Mouse (Mus musculus): ENCODE results near the gene Zfp324. TPM values are rescaled to one million over a fixed set of nuclear protein-coding genes. Genes with fewer than 3 reads are reported as not detected.
"Not testable (repeated sequence)": the region's sequence is repeated elsewhere in the genome, so short reads cannot be mapped to it uniquely, and the experiment has no call there.

Zfp324 gene
- polyA plus RNA-seq (2012; rRNA removed) = 5.8 and 6.2 TPM in 2 replicates

GRCm38 (mm10) chr7:12965678-12966091 lies at the start of gene Zfp324:
Zfp324 (plus strand) TSS chr7:12965838.
- H3K27me3 ChIP-seq (ENCODE audit: control insufficient read depth, insufficient read depth, low read length) = no peaks in the 10 kb centered on the region
- peak within 1 kb of the TSS; percentile 95 for H3K27ac ChIP-seq (ENCODE audit: insufficient read depth, low read length)
- WGBS = under 1% methylated on average over 23 of the region's 23 CpGs
- peak within 1 kb of the TSS; percentile 94 for H3K4me3 ChIP-seq (replicated peaks; ENCODE audit: insufficient read depth, low read depth, low read length)
- peaks cover 5% of the 10 kb centered on the region; the same call in 1 of the 2 replicates for H3K4me1 ChIP-seq (ENCODE audit: control insufficient read depth, insufficient read depth, low read length)
- TF ChIP-seq POLR2A (IDR thresholded peaks at IDR 0.05; ENCODE audit: borderline replicate concordance, insufficient read depth, low read length) (peak; percentile 66; the same call in 1 of the 2 replicates), CTCF (IDR thresholded peaks at IDR 0.05; ENCODE audit: borderline replicate concordance, insufficient read depth, low read depth, low read length) (no peak)
- peak; percentile 93 to 96 for DNase-seq

GRCm38 (mm10) chr7:12920495-12920894 lies 45.1 kb upstream of the Zfp324 start:
- 84% methylated on average over 7 of the region's 8 CpGs for WGBS
- H3K27ac ChIP-seq (ENCODE audit: insufficient read depth, low read length); H3K4me3 ChIP-seq (replicated peaks; ENCODE audit: insufficient read depth, low read depth, low read length); H3K4me1 ChIP-seq (ENCODE audit: control insufficient read depth, insufficient read depth, low read length); DNase-seq; H3K27me3 ChIP-seq (ENCODE audit: control insufficient read depth, insufficient read depth, low read length): not testable (repeated sequence)

GRCm38 (mm10) chr7:12921318-12921704 lies 44.3 kb upstream of the Zfp324 start:
- WGBS = 1% methylated on average over 3 of the region's 3 CpGs

GRCm38 (mm10) chr7:12921705-12922465 lies 43.8 kb upstream of the Zfp324 start, which contains the start of gene Rps5:
Rps5 (plus strand) TSS chr7:12922290.
- Histone ChIP-seq H3K27ac (ENCODE audit: insufficient read depth, low read length) (peak within 1 kb of the TSS; percentile 92), H3K4me1 (ENCODE audit: control insufficient read depth, insufficient read depth, low read length) (peaks cover 3% of the 10 kb centered on the region; the same call in 1 of the 2 replicates), H3K4me3 (replicated peaks; ENCODE audit: insufficient read depth, low read depth, low read length) (peak within 1 kb of the TSS; percentile 84), H3K27me3 (ENCODE audit: control insufficient read depth, insufficient read depth, low read length) (no peaks in the 10 kb centered on the region)
- TF ChIP-seq CTCF (IDR thresholded peaks at IDR 0.05; ENCODE audit: borderline replicate concordance, insufficient read depth, low read depth, low read length) (peak; percentile 60; the same call in 1 of the 2 replicates), POLR2A (IDR thresholded peaks at IDR 0.05; ENCODE audit: borderline replicate concordance, insufficient read depth, low read length) (peak; percentile 88)
- peak; percentile 98 to 99 for DNase-seq
- under 1% methylated on average over 55 of the region's 55 CpGs for WGBS

More at GRCm38 (mm10) chr7:12921318-12921704, 44.3 kb upstream of the Zfp324 start:
- peaks cover 2% of the 10 kb centered on the region; the same call in 1 of the 2 replicates for H3K4me1 ChIP-seq (ENCODE audit: control insufficient read depth, insufficient read depth, low read length)
- no peak for DNase-seq
- TF ChIP-seq POLR2A (IDR thresholded peaks at IDR 0.05; ENCODE audit: borderline replicate concordance, insufficient read depth, low read length) = peak; percentile 41; the same call in 1 of the 2 replicates
- TF ChIP-seq CTCF (IDR thresholded peaks at IDR 0.05; ENCODE audit: borderline replicate concordance, insufficient read depth, low read depth, low read length) = no peak
- peak overlapping the region; percentile 66 for H3K4me3 ChIP-seq (replicated peaks; ENCODE audit: insufficient read depth, low read depth, low read length)
- H3K27me3 ChIP-seq (ENCODE audit: control insufficient read depth, insufficient read depth, low read length) = no peaks in the 10 kb centered on the region
- peak overlapping the region; percentile 92 for H3K27ac ChIP-seq (ENCODE audit: insufficient read depth, low read length)

GRCm38 (mm10) chr7:12922729-12923128 lies 42.9 kb upstream of the Zfp324 start:
- H3K4me3 ChIP-seq (replicated peaks; ENCODE audit: insufficient read depth, low read depth, low read length) = peak overlapping the region; percentile 84
- TF ChIP-seq POLR2A (IDR thresholded peaks at IDR 0.05; ENCODE audit: borderline replicate concordance, insufficient read depth, low read length) (no peak), CTCF (IDR thresholded peaks at IDR 0.05; ENCODE audit: borderline replicate concordance, insufficient read depth, low read depth, low read length) (no peak)
- no peaks in the 10 kb centered on the region for H3K27me3 ChIP-seq (ENCODE audit: control insufficient read depth, insufficient read depth, low read length)
- no peak for DNase-seq
- no peak overlapping the region for H3K27ac ChIP-seq (ENCODE audit: insufficient read depth, low read length)
- 2% methylated on average over 8 of the region's 8 CpGs for WGBS
- H3K4me1 ChIP-seq (ENCODE audit: control insufficient read depth, insufficient read depth, low read length) = peaks cover 5% of the 10 kb centered on the region

- H3K27me3 ChIP-seq (ENCODE audit: control insufficient read depth, insufficient read depth, low read length) = no peaks in the 10 kb centered on the region
- peaks cover 21% of the 10 kb centered on the region for H3K4me1 ChIP-seq (ENCODE audit: control insufficient read depth, insufficient read depth, low read length)
- H3K4me3 ChIP-seq (replicated peaks; ENCODE audit: insufficient read depth, low read depth, low read length) = no peak overlapping the region
- WGBS = 16% methylated on average over 7 of the region's 7 CpGs
- peak; percentile 48 to 69 for DNase-seq
- H3K27ac ChIP-seq (ENCODE audit: insufficient read depth, low read length) = peak overlapping the region; percentile 2; the same call in 1 of the 2 replicates
- TF ChIP-seq POLR2A (IDR thresholded peaks at IDR 0.05; ENCODE audit: borderline replicate concordance, insufficient read depth, low read length) = no peak
- TF ChIP-seq CTCF (IDR thresholded peaks at IDR 0.05; ENCODE audit: borderline replicate concordance, insufficient read depth, low read depth, low read length) = no peak
Observed at GRCm38 (mm10) chr7:12926316-12926715, 39.3 kb upstream of the Zfp324 start.

- DNase-seq = peak in 1 of 2 experiments; percentile 32
- H3K4me3 ChIP-seq (replicated peaks; ENCODE audit: insufficient read depth, low read depth, low read length) = peak within 1 kb of the TSS; percentile 65
- TF ChIP-seq POLR2A (IDR thresholded peaks at IDR 0.05; ENCODE audit: borderline replicate concordance, insufficient read depth, low read length) = no peak
- 49% methylated on average over 8 of the region's 8 CpGs for WGBS
- H3K27ac ChIP-seq (ENCODE audit: insufficient read depth, low read length) = peak within 1 kb of the TSS; percentile 69
- peaks cover 21% of the 10 kb centered on the region for H3K4me1 ChIP-seq (ENCODE audit: control insufficient read depth, insufficient read depth, low read length)
- H3K27me3 ChIP-seq (ENCODE audit: control insufficient read depth, insufficient read depth, low read length) = no peaks in the 10 kb centered on the region
Observed at GRCm38 (mm10) chr7:12927191-12927680, 38.4 kb upstream of the Zfp324 start, which contains the start of gene Rnf225. Rnf225 (plus strand) TSS chr7:12927416.

Data from cerebellum, adult 2 months (tissue).